Mouse (Mus musculus) MEL (cell line): Measurements from ENCODE around the gene Rassf6.

Experiments
- CTCF ChIP-seq, 3 experiments: IDR thresholded peaks in 2 of 3; conservative IDR thresholded peaks in 1 of 3; 2 replicates each; pipeline ENCODE4 v1.5.1; 2011 to 2012; ENCODE audit warnings: low read length in 3 of 3, low read depth in 2 of 3, mild to moderate bottlenecking in 2 of 3, improper control_type of control experiment in 1 of 3, inconsistent platforms in 1 of 3, mixed read lengths in 1 of 3, moderate library complexity in 1 of 3; ENCODE audit not compliant: control insufficient read depth in 1 of 3, insufficient read depth in 1 of 3, poor library complexity in 1 of 3, severe bottlenecking in 1 of 3
- E2F4 ChIP-seq: IDR thresholded peaks from 2 replicates; pipeline ENCODE4 v1.6.1; 2011; ENCODE audit warnings: low read depth, low read length, improper control_type of control experiment, borderline replicate concordance
- EP300 ChIP-seq, 2 experiments: IDR thresholded peaks; 2 replicates each; pipeline ENCODE4 v1.6.1; 2011; ENCODE audit warnings: improper control_type of control experiment in 2 of 2, low read length in 2 of 2, low read depth in 1 of 2, mild to moderate bottlenecking in 1 of 2
- GABPA ChIP-seq: IDR thresholded peaks from 2 replicates; pipeline ENCODE4 v1.6.1; 2012; ENCODE audit warnings: low read depth, mild to moderate bottlenecking, inconsistent platforms, low read length, improper control_type of control experiment, moderate library complexity
- MAX ChIP-seq: IDR thresholded peaks from 2 replicates; pipeline ENCODE4 v1.6.1; 2011; ENCODE audit warnings: low read length, improper control_type of control experiment
- NELFE ChIP-seq: IDR thresholded peaks from 2 replicates; pipeline ENCODE4 v1.6.1; 2011; ENCODE audit warnings: low read depth, low read length, improper control_type of control experiment
- NRF1 ChIP-seq: IDR thresholded peaks from 2 replicates; pipeline ENCODE4 v1.6.1; 2014; ENCODE audit warnings: low read depth, mild to moderate bottlenecking, inconsistent platforms, low read length, improper control_type of control experiment, moderate library complexity; ENCODE audit not compliant: poor library complexity, insufficient read depth, severe bottlenecking
- POLR2A ChIP-seq, 2 experiments: IDR thresholded peaks; 2 replicates each; pipeline ENCODE4 v1.6.1; 2011 to 2012; ENCODE audit warnings: low read length in 2 of 2, mild to moderate bottlenecking in 2 of 2, control low read depth in 1 of 2, improper control_type of control experiment in 1 of 2, low read depth in 1 of 2, moderate library complexity in 1 of 2; ENCODE audit not compliant: control insufficient read depth in 1 of 2, insufficient read depth in 1 of 2, poor library complexity in 1 of 2
- POLR2AphosphoS2 ChIP-seq: IDR thresholded peaks from 2 replicates; pipeline ENCODE4 v1.6.1; 2011; ENCODE audit warnings: low read length, improper control_type of control experiment
- TCF12 ChIP-seq: IDR thresholded peaks from 2 replicates; pipeline ENCODE4 v1.6.1; 2014; ENCODE audit warnings: low read depth, mild to moderate bottlenecking, inconsistent platforms, low read length, improper control_type of control experiment, moderate library complexity
- USF2 ChIP-seq, 2 experiments: IDR thresholded peaks; 2 replicates each; pipeline ENCODE4 v1.6.1; 2011 to 2012; ENCODE audit warnings: improper control_type of control experiment in 2 of 2, low read length in 2 of 2, borderline replicate concordance in 1 of 2, inconsistent platforms in 1 of 2, low read depth in 1 of 2, mild to moderate bottlenecking in 1 of 2; ENCODE audit not compliant: insufficient read depth in 1 of 2
- ZNF384 ChIP-seq: IDR thresholded peaks from 2 replicates; pipeline ENCODE4 v1.6.1; 2012; ENCODE audit warnings: low read depth, mild to moderate bottlenecking, inconsistent platforms, low read length, improper control_type of control experiment

DNA sequence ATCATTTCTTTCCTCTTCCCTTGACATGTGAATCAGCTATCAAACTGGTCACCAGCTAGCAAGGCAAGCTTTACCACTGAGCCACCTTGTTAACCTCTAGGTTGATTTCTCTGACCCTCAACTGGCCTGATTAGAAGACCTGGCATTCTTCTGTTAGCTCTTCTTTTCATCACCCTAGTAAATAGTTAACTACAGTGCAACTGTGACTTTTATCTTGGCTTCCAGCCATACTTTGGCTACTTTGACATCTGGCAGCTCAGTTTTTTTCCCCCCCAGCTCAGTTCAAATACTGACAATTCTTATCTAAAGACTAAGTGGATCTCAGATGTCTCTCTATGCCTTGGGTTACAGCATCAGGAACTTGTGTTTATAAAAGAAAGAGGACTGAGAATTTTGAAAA is 72.1 kb downstream of the Rassf6 start:
- peak; percentile 37; the same call in 1 of the 2 replicates for TF ChIP-seq TCF12
- TF ChIP-seq GABPA: no peak
- TF ChIP-seq CTCF (IDR thresholded peaks at IDR 0.05 in 2 of 3, conservative IDR thresholded peaks at IDR 0.05 in 1 of 3; ENCODE audit: control insufficient read depth in 1 of 3, insufficient read depth in 1 of 3, low read depth in 2 of 3, low read length in 3 of 3, poor library complexity in 1 of 3, severe bottlenecking in 1 of 3): no peak
- TF ChIP-seq E2F4: no peak
- peak; percentile 50 to 53; a peak in 2 of 4 replicates for TF ChIP-seq EP300 (IDR thresholded peaks at IDR 0.05; ENCODE audit: low read depth in 1 of 2, low read length in 2 of 2)
- TF ChIP-seq MAX: no peak
- no peak for TF ChIP-seq USF2 (IDR thresholded peaks at IDR 0.05; ENCODE audit: borderline replicate concordance in 1 of 2, insufficient read depth in 1 of 2, low read depth in 1 of 2, low read length in 2 of 2)
- no peak for TF ChIP-seq POLR2A (IDR thresholded peaks at IDR 0.05; ENCODE audit: control insufficient read depth in 1 of 2, insufficient read depth in 1 of 2, low read depth in 1 of 2, low read length in 2 of 2, poor library complexity in 1 of 2)
- TF ChIP-seq NELFE: no peak
- TF ChIP-seq ZNF384: peak; percentile 59; the same call in 1 of the 2 replicates
- no peak for TF ChIP-seq POLR2AphosphoS2
- no peak for TF ChIP-seq NRF1
